Mouse (Mus musculus): ENCODE results near the gene Mid1ip1. TPM values are rescaled to one million over a fixed set of nuclear protein-coding genes. Genes with fewer than 3 reads are reported as not detected.

The Mid1ip1 gene
- 33.9 TPM for polyA plus RNA-seq (2017; shearing (Covaris generic))

DNA sequence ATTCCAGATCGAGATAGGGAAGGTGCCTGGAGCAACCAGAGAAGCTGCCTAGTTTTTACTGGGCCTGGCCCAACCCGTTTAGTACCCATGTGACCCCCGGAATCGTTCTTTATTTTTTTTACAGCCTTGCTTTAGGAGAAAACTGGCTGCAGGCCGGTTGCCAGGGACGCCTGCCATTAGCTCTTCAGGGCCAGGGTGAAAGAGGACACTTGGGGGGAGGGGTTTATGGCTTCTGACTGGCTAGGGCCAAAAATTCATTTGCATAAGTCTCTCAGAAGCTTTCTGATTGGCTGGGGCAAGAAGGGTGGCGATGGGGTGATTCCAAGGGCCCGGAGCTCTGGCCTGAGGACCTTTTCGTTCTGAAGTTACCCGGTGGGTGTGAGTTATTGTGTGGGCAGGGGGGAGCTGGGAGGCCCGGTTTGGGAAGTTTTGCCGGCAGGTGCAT, at the start of gene Mid1ip1:
Gene Mid1ip1 (plus strand): TSS at position 318 of the 445 bp plus-strand sequence.

Other genes starting within 250 kb of the Mid1ip1 start
- 0.10 TPM for gene Tspan7, start 229.9 kb upstream of the Mid1ip1 start, polyA plus RNA-seq (2017; shearing (Covaris generic))